Mouse (Mus musculus): Measurements from ENCODE around the gene Baiap3. TPM values are rescaled to one million over a fixed set of nuclear protein-coding genes. Genes with fewer than 3 reads are reported as not detected.
"Not testable (repeated sequence)": the region's sequence is repeated elsewhere in the genome, so short reads cannot be mapped to it uniquely, and the experiment has no call there.

Gene Baiap3
- polyA plus RNA-seq, 1 experiment from 2014 or later: 2.8 TPM

- no peaks in the 10 kb centered on the region for H3K27me3 ChIP-seq (replicated peaks; ENCODE audit: insufficient read depth, low read length)
- H3K9ac ChIP-seq (replicated peaks; ENCODE audit: low read depth): peak within 1 kb of the TSS; percentile 82
- H3K36me3 ChIP-seq (ENCODE audit: insufficient read depth, low read length): peaks cover 14% of the 10 kb centered on the region
- DNase-seq (ENCODE audit: low spot score) (peak; percentile 90), ATAC-seq (peak; percentile 93)
- peak within 1 kb of the TSS; percentile 93 for H3K4me2 ChIP-seq (replicated peaks; ENCODE audit: low read depth, low read length)
- H3K27ac ChIP-seq (ENCODE audit: low read length): peak within 1 kb of the TSS; percentile 71
- H3K4me1 ChIP-seq (ENCODE audit: insufficient read depth, low read depth, low read length): peaks cover 6% of the 10 kb centered on the region; the same call in 1 of the 2 replicates
- H3K9me3 ChIP-seq (ENCODE audit: low read length): no peaks in the 10 kb centered on the region
- under 1% methylated on average over 76 of the region's 80 CpGs for WGBS
- TF ChIP-seq CTCF (IDR thresholded peaks at IDR 0.05) (no peak), EP300 (IDR thresholded peaks at IDR 0.05) (no peak)
- peak within 1 kb of the TSS; percentile 88 for H3K4me3 ChIP-seq (ENCODE audit: low read depth, low read length)
Measured at GRCm38 (mm10) chr17:25239695-25240636, 16.2 kb downstream of the Baiap3 start, which contains the start of the genes Gnptg and Tsr3. Gene Gnptg, minus strand, starts transcription at chr17:25240124. Gene Tsr3, plus strand, starts transcription at chr17:25240170.

- no peak overlapping the region for H3K4me2 ChIP-seq (replicated peaks; ENCODE audit: low read depth, low read length)
- no peak for ATAC-seq
- H3K4me3 ChIP-seq (ENCODE audit: low read depth, low read length): no peak overlapping the region
- no peaks in the 10 kb centered on the region for H3K27me3 ChIP-seq (replicated peaks; ENCODE audit: insufficient read depth, low read length)
- H3K27ac ChIP-seq (ENCODE audit: low read length): no peak overlapping the region
- no peaks in the 10 kb centered on the region for H3K9me3 ChIP-seq (ENCODE audit: low read length)
- H3K4me1 ChIP-seq (ENCODE audit: insufficient read depth, low read depth, low read length): peaks cover 2% of the 10 kb centered on the region; the same call in 1 of the 2 replicates
- 81% methylated on average over 9 of the region's 9 CpGs for WGBS
- TF ChIP-seq CTCF (IDR thresholded peaks at IDR 0.05): no peak
- no peak for TF ChIP-seq EP300 (IDR thresholded peaks at IDR 0.05)
- no peak overlapping the region for H3K9ac ChIP-seq (replicated peaks; ENCODE audit: low read depth)
- DNase-seq (ENCODE audit: low spot score): no peak
- peaks cover 13% of the 10 kb centered on the region for H3K36me3 ChIP-seq (ENCODE audit: insufficient read depth, low read length)
Measured at GRCm38 (mm10) chr17:25235635-25236034, 20.5 kb downstream of the Baiap3 start.

GRCm38 (mm10) chr17:25231621-25232020, 24.5 kb downstream of the Baiap3 start:
- H3K9me3 ChIP-seq (ENCODE audit: low read length); H3K4me1 ChIP-seq (ENCODE audit: insufficient read depth, low read depth, low read length); H3K9ac ChIP-seq (replicated peaks; ENCODE audit: low read depth); H3K27me3 ChIP-seq (replicated peaks; ENCODE audit: insufficient read depth, low read length); H3K27ac ChIP-seq (ENCODE audit: low read length); H3K4me3 ChIP-seq (ENCODE audit: low read depth, low read length); ATAC-seq; H3K4me2 ChIP-seq (replicated peaks; ENCODE audit: low read depth, low read length); DNase-seq (ENCODE audit: low spot score): not testable (repeated sequence)
- 90% methylated on average over 4 of the region's 11 CpGs for WGBS
- peaks cover 22% of the 10 kb centered on the region for H3K36me3 ChIP-seq (ENCODE audit: insufficient read depth, low read length)

GRCm38 (mm10) chr17:25230700-25231099, 25.5 kb downstream of the Baiap3 start:
- TF ChIP-seq EP300 (IDR thresholded peaks at IDR 0.05) (no peak), CTCF (IDR thresholded peaks at IDR 0.05) (no peak)
- H3K36me3 ChIP-seq (ENCODE audit: insufficient read depth, low read length): peaks cover 19% of the 10 kb centered on the region
- H3K9ac ChIP-seq (replicated peaks; ENCODE audit: low read depth): no peak overlapping the region
- DNase-seq (ENCODE audit: low spot score): no peak
- H3K9me3 ChIP-seq (ENCODE audit: low read length): no peaks in the 10 kb centered on the region
- 63% methylated on average over 3 of the region's 3 CpGs for WGBS
- no peak overlapping the region for H3K4me3 ChIP-seq (ENCODE audit: low read depth, low read length)
- no peaks in the 10 kb centered on the region for H3K27me3 ChIP-seq (replicated peaks; ENCODE audit: insufficient read depth, low read length)
- H3K27ac ChIP-seq (ENCODE audit: low read length): no peak overlapping the region
- H3K4me2 ChIP-seq (replicated peaks; ENCODE audit: low read depth, low read length): no peak overlapping the region
- no peaks in the 10 kb centered on the region for H3K4me1 ChIP-seq (ENCODE audit: insufficient read depth, low read depth, low read length)
- 0 out of 2 replicates have a peak, but pooled peaks have one; percentile 28 for ATAC-seq

GRCm38 (mm10) chr17:25230014-25230655, 26.0 kb downstream of the Baiap3 start:
- ATAC-seq: peak; percentile 86
- not testable (repeated sequence) for H3K4me2 ChIP-seq (replicated peaks; ENCODE audit: low read depth, low read length); H3K9me3 ChIP-seq (ENCODE audit: low read length); H3K4me3 ChIP-seq (ENCODE audit: low read depth, low read length); H3K4me1 ChIP-seq (ENCODE audit: insufficient read depth, low read depth, low read length); H3K27me3 ChIP-seq (replicated peaks; ENCODE audit: insufficient read depth, low read length); H3K27ac ChIP-seq (ENCODE audit: low read length); DNase-seq (ENCODE audit: low spot score); H3K9ac ChIP-seq (replicated peaks; ENCODE audit: low read depth)
- 47% methylated on average over 14 of the region's 17 CpGs for WGBS
- peaks cover 16% of the 10 kb centered on the region for H3K36me3 ChIP-seq (ENCODE audit: insufficient read depth, low read length)

- DNase-seq (ENCODE audit: low spot score) (no peak), ATAC-seq (no peak)
- no peaks in the 10 kb centered on the region for H3K27me3 ChIP-seq (replicated peaks; ENCODE audit: insufficient read depth, low read length)
- 81% methylated on average over 5 of the region's 5 CpGs for WGBS
- H3K4me2 ChIP-seq (replicated peaks; ENCODE audit: low read depth, low read length): no peak overlapping the region
- no peak for TF ChIP-seq CTCF (IDR thresholded peaks at IDR 0.05)
- no peak for TF ChIP-seq EP300 (IDR thresholded peaks at IDR 0.05)
- no peak overlapping the region for H3K4me3 ChIP-seq (ENCODE audit: low read depth, low read length)
- no peaks in the 10 kb centered on the region for H3K9me3 ChIP-seq (ENCODE audit: low read length)
- H3K36me3 ChIP-seq (ENCODE audit: insufficient read depth, low read length): peaks cover 9% of the 10 kb centered on the region
- H3K27ac ChIP-seq (ENCODE audit: low read length): no peak overlapping the region
- no peaks in the 10 kb centered on the region for H3K4me1 ChIP-seq (ENCODE audit: insufficient read depth, low read depth, low read length)
- H3K9ac ChIP-seq (replicated peaks; ENCODE audit: low read depth): no peak overlapping the region
Measured at GRCm38 (mm10) chr17:25227991-25228390, 28.2 kb downstream of the Baiap3 start.
